Mouse (Mus musculus) layer of hippocampus, adult 18-20 months (tissue): ENCODE results near the gene Neurod4. TPM values are rescaled to one million over a fixed set of nuclear protein-coding genes. Genes with fewer than 3 reads are reported as not detected.
"Not testable (repeated sequence)": the region's sequence is repeated elsewhere in the genome, so short reads cannot be mapped to it uniquely, and the experiment has no call there.

Experiments used
- DNase-seq, 2 experiments: peaks; one replicate each; pipeline ENCODE4 v3.0.0; 2022; ENCODE audit warnings: low spot score in 2 of 2
- long read RNA-seq: library from polyadenylated mRNA; stranded (forward); transcript quantifications from one replicate; pipeline ENCODE4 v2.0.0, GENCODE M21; 2021
- total RNA-seq, 2 experiments: library from RNA; stranded (reverse); gene quantifications; 2 replicates each; pipeline ENCODE4 v1.2.3; 2021

Gene Neurod4
- under 1 TPM in 1 of 2 experiments, not detected in 1; 0.10 TPM for total RNA-seq
- long read RNA-seq = 0 reads

DNA sequence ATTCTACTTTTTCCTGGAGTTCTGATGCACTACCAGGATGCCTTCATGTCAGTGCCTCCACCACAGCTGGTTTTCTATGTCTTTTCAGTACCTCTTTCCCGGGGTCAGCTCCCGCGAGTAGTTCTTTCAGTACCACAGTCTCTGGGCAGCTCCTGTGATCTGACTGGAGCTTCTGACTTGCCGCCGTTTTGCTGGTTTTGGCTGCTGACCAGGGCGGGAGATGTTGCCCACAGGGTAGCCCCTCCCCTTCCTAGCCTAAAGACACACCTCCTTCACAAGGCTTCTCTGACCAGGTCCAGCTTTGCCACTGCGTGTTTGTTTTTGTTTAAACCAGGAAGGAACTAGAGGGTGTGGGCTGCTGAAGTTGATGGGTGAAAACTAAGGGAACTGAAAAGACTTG lies at the start of gene Neurod4:
Neurod4 (minus strand) TSS at position 175 of the 400 bp plus-strand sequence.
- DNase-seq = no peak

DNA sequence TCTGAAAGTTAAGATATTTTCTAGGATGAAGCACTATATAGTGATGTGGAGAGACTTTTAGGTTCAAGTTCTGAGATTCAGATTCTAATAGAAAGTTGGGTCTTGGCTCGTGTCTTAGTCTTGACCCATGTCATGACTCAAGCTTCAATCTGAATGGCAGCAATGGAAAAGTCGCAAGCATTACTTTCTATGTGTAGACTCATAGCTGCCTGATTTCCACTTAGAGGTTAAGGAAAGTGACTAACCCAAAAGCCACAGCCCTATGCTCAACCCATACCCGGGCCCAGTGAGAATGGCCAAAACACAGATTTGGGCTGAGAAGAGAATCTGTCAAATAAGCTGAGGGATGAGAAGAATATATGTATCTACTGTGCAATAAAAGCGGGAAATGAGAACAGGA lies 44.2 kb upstream of the Neurod4 start:
- DNase-seq = no peak

DNA sequence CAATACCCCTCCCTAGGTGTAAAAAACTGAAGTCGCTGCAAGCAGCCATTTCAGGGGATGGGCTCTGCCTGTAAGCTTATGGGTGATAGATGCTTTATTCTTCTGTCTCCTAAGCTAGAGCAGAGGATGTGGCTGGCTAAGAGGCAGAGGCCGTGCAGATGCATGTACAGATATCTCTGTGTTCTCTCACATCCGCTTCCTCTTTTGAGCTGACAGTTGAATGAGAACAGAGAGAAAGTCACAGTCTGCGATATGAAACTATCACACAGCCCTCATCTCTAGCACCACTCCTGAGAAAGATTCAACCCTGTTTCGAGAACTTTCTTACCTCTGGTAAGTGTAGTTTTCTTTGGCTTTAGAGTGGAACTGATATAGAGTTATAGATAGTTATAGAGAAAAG lies 42.6 kb upstream of the Neurod4 start, which contains the start of gene Tespa1:
Tespa1 (plus strand) TSS at position 234 of the 400 bp plus-strand sequence.
- no peak for DNase-seq

DNA sequence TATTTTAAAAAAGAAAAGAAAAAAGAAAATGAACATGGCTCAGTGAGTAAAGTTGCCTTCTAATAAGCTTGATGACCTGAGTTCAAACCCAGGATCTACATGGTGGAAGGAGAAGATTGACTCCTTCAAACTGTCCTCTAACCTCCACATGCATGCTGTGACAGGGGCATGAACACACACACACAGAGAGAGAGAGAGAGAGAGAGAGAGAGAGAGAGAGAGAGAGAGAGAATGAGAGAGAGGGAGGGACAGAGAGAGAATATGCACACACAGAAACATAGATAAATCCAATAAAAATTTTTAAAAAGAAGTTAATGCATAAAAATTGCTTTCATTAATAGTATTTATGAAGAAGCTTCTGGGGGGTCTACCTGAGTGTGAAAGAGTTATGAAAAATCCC lies 42.0 kb upstream of the Neurod4 start:
- no peak for DNase-seq

DNA sequence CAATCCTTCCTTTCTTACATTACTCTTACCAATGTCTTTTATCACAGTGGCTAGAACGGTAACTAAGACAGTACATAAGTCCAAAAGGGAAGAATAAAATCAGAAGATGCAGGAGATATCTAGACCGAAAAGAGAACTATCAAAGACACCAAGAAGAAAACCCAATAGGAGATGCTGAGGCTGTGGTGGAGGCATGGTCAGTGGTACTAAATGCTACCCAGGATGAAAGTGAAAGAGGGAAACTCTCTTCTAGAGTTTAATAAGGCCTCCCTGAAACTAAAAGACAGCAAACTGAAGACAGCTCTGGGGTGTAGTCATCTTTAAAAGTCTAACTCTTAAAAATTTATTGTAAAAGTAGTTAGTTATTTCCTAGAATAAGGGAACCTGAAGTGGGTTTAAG lies 40.7 kb upstream of the Neurod4 start:
- no peak for DNase-seq

DNA sequence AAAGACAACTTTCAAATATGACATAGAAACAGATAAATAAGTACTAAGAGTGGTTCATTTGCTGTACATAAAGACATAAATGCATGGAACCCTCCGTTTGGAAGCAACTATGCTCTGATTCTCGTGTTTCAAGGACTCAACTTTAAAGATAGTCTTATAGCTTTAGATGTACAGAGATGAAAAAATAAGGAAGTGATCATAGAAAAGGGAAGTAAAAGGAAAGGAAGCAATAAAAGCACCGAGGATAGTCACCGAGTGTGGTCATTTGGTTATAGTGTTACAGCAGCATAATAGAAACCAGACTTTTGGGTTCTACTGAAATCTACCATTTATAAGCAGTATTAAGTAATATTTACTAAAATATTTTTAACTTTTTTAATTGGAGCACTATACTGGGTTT lies 38.7 kb upstream of the Neurod4 start:
- no peak for DNase-seq

DNA sequence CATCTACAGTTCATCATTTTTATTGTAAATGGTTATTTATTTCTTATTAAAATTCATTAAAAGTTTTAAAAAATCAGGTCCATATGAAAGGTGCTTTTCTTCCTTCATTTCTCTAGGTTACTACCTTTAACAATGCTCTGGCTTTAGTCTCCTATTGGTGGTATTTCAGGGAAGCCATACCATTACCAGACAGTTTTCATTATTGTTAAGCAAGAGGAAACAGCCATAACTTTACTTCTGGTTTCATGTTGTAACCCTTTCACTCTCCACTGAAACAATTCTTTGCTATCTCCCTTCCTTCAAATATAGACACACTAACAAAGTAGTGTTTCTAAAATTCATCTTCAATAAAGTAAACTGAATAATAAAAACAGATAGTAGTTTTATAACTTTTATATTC lies 35.8 kb upstream of the Neurod4 start:
- DNase-seq = no peak

DNA sequence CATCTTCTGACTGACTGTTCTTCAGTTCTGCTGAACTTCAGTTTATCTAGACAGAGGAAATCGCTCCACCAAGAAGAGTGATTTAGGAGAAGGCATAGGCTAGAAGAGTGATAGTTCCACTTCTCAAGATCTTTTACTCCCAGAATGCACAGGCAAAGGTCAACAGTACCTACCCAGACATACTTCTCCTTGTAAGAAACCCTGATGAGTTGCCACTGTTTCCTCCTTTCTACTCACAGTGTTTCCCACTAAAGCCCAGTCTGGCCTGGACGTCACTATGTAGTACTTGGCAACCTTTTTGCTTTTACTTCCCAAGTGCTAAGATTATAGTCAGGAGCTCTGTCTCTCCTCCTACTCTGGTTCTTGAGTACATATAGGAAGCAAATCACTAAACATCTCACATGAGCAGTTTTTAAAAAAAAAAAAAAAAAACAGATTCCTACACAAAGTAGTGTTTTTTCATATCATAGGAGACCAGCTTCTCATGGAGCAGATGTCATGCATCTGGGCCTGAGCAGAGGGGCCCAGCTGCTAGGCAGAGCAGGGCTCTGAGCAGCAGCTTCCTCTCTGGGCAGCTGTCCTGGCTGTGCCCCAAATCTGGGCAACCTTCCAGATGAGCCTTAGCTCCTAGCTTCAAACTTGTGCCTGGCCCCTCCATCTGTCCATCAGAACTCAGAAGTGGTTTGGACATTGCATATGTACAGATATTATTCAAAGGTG lies 34.2 kb upstream of the Neurod4 start:
- DNase-seq = no peak

DNA sequence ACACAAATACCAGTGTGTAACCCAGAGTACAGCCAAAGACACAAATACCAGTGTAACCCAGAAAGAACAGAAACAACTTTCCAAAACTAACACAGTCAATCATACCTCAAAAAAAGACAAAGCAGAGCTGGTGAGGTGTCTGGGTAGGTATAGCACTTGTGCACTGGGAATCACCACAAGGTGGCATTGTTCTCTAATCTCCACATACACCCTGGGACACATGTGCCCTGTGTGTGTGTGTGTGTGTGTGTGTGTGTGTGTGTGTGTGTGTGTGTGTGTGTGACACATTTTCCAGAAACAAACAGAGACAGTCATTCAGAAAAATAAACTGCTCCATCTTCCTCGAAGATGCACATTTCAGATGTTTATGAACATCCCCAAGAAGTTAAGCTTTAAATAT lies 33.5 kb upstream of the Neurod4 start:
- DNase-seq = no peak

DNA sequence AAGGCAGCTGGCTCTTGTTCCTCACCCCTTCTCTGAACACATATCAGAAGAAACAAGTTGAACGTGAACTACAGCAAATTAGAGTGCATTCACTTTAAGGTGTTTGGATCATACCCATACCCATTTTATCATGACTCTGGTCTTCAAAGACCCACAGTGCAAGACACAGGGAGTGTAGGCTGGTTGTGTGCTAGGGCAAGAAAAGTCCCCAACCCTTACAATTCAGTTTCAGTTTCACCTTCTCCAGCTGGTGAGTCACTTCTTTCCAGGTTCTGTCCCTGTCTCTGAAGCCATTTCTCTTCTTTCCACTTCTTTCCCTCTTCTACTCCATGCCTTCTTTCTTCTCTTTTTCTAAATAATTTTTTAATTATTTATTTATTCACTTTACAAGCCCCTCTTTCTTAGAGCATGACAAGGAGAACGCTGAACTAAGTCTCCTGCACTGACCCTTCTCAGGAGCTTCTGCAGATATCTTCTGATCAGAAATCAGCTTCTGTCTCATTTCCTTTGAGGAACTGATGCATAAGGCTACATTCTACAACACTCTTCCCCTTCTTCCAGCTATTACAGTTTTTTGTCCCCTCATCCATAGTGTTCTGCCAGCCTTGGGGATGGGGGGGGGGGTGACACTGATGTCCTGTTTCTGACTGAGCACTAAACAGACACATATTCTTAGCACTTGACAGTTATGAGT lies 31.6 kb upstream of the Neurod4 start:
- no peak for DNase-seq

DNA sequence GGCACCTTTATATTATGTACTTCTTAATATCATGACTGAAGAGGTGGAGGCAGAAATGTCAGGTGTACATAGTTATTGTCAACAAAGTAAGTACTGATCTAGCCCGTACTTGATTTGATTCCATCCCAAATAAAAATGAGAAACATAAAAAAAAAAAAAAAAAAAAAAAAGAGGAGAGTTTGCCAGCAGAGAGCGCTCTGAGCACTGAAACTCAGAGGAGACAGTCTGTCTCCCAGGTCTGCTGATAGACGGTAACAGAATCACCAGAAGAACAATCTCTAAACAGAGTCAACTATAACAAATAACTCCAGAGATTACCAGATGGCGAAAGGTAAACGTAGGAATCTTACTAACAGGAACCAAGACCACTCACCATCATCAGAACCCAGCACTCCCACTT lies 24.1 kb upstream of the Neurod4 start:
- not testable (repeated sequence) for DNase-seq

DNA sequence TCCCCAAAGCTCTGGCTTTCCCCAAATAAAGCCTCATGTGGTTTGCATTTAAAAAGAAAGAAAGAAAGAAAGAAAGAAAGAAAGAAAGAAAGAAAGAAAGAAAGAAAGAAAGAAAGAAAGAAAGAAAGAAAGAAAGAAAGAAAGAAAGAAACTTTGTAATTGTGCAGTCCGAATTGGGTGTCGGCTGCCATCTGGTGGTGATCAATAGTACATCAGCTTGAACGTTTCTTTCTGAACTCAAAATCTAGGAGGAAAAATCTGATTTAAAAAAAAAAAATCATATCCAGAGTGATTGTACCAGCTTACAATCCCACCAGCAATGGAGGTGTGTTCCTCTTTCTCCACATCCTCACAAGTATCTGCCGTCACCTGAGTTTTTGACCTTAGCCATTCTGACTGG lies 18.7 kb upstream of the Neurod4 start:
- peak in 1 of 2 experiments; percentile 30 for DNase-seq

DNA sequence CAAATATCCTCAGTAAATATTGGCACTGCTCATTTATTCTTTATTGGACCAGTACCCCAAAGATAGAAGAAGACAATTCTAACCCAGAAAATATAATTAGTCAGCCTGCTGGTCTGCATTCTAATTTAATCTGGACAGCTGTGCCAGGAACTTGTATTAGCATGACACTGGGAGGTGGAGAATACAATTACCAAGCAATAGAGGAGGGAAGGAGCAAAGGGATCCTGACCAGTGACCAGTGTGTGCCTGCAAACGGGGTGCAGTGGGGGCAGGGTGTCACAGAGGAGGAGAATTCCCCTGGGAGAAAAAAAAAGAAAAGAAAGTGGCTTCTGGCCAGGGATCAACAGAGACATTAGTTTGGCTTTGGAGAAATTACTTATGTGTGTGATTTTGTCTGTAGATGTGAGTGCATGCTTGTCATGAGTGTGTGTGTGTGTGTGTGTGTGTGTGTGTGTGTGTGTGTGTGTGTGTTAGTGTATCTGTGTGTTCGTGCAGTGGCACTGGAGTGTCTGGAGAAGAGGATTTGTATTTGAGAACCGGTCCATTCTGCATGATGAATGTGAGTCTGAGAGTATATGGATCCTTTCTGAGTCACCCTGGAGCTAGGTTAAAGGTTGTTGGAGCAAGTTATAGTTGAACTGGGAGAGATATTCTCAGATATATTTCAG lies 13.8 kb upstream of the Neurod4 start:
- no peak for DNase-seq

DNA sequence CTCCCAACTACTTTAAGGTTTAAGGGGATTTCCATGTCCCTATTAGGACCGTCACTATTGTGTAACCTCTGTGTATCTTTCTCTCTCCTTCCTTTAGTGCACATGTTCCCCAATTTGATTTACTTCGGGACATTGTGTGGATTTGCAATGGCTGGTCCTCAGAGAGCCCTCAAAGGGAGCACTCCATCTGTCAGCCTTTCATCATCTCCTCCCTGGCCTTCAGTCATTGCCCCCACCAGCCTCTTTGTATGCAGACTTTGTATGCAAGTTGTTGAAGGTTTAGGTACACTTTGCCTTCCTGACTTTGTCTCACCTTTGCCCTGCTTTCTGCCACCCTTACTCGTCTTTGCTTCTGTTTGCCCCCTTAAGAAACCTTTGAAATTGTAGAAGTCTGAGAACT lies 8.0 kb upstream of the Neurod4 start:
- DNase-seq = no peak

DNA sequence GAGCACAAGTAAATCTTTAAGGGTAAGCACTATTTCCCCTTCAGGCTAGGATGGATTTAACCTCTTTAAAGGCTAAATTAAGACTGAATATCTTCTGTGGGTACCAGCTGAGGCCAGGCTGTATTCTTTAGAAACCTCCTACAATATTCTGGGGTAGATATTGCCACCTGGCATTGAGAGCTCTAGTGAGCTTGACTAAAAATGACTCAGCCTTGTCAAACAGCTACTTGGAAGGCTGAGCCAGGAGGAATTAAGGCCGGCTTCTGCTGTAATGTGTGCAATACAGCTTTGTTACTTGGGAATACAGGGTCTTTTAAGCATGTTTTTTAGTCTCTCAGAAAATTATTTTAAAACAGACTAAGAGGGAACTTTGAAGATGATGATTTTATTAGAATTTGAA lies 7.2 kb upstream of the Neurod4 start:
- peak; percentile 4 to 29 for DNase-seq

DNA sequence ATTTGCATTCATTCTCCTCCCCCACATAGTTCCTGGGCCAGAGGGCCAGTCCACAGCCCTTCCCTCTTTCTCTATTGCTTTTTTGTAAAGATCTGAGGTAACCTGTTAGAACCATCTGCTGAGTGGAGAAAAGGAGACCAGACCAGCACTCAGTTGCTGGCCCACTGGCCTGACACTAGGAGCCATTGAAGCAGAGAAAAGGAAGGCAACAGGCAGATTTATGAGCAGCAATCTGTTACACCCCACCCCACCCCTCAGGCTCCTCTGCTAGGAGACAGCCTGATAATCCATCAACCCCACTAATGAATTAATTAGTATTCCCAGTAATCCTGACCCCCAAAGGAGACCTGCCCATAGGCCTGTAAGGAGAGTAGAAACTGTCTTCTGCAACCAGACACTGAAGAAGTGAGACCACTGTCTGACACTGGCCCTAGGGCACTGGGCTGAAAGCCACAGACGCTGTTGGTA lies 2.0 kb upstream of the Neurod4 start:
- no peak for DNase-seq

DNA sequence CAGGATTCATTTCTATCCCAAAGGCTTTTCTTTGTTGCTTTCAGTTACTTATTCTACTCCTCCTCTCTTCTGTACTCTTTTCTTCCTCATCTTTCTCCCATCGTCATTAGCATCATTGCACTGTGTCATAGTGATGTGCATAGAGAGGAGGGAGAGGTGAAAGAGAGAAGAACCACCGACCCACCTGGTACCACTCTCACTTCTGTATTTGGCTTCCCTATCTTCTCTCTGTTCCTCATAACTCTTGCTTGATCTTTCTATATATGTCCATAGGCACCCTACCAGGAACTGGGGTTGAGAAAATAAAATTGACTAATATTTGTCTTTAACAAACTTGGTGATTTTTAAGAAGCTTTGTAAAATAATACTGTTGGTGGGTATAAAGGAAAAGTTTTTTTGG lies 3.5 kb downstream of the Neurod4 start:
- DNase-seq = no peak

DNA sequence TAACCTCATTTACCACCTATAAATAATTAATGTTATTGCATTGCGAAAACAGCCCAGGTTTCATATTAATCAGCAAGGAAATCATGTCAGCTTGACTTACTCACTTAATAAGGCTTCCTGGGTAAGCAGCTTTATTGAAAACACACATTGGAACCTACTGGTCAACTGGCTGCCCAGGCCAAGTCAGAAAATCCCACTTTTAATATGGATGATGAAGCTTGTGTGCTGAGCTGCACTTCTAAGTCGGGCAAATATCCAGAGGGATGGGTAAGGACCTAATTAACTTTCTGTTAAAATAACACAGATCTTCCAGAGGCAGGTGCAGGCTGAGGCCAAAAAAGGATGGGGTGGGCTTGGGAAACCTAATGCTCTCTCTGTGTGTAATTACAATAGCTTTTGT lies 4.3 kb downstream of the Neurod4 start:
- DNase-seq = no peak

DNA sequence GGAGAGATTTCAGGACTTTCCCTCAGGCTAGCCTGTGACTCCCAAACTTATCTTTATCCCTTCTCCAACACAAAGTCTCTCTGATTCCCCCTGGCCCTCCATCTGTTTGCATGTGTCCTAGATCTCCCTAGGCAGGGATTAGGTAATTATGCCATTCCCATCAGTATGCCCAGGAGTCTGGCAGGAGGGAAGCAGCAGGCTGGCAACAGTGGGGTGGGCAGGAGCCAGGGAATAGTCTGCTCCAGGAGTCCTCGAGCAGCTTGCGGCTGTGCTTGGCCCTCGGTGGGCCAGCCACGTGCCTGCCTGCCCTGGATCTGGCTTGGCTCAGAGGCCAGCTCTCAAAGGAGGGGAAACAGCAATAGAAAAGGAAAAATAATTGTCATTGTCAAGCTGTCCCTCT lies 16.8 kb downstream of the Neurod4 start:
- peak; percentile 7 to 25 for DNase-seq

DNA sequence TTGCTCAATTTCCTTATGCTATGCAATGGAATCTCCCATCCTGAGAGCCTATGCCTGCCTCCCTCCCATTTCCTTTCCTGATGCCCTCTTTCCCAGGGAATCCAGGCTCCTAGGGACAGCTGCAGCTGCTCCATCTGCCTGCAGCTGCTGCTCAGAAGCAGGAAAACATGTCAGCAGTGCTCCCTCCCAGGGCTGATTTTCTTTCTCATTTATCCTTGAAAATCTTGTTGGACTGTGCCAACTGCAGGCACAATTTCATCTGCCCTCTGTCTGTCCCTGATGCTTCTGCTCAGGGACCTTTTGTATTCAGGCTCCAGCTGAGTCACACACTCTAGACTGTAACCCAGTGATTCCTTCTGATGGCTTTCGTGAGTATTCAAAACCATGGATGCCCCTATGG lies 20.6 kb downstream of the Neurod4 start:
- DNase-seq = no peak

DNA sequence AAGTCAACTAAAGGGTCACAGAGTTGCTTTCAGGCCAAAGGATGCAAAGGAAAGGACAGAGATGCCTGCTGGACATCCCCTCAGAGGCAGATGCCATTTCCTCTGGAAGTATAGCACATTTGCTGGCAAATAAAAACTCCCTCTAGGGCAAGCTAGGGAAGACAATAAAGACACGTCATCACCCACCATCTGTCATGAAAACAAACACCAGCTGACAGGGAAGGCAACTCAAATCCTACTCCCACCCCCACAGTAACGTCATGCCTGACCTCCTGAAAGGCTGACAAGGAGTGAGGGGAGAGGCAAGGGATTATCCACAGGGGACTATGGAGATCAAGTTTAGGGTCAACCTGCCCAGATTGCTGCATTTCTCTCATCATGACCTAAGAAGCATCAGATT lies 35.8 kb downstream of the Neurod4 start:
- DNase-seq = peak; percentile 51 to 76
